Comparison of ENCODE assay signal across 30 mouse cellular contexts in genomic region chr15:6410161-6410560, GRCm38 (mm10). TPM values are rescaled to one million over a fixed set of nuclear protein-coding genes. Genes with fewer than 3 reads are reported as not detected.
DNase-seq lines count a peak whose midpoint lies in the region; ATAC-seq lines count a peak whose summit lies in the region.
"Had no signal": no experiment of that assay in that cellular context is flagged by ENCODE, and none has a peak within 500 bp of the region (broad histone marks: within the 10 kb centered on the region; RNA-seq: fewer than 3 reads in every experiment).

No protein-coding gene starts in this region.

- WGBS in kidney, embryonic 15.5 days = 68% methylated on average over 3 of the region's 3 CpGs
- WGBS in hindbrain, embryonic 16.5 days = 96% methylated on average over 3 of the region's 3 CpGs
- 89% methylated on average over 3 of the region's 3 CpGs for WGBS in midbrain, embryonic 13.5 days

- H3K4me2 ChIP-seq in kidney, embryonic 15.5 days = no peak overlapping the region
- H3K4me2 ChIP-seq in hindbrain, embryonic 16.5 days (ENCODE audit: low read length) = no peak overlapping the region
- no peak overlapping the region for H3K4me2 ChIP-seq in midbrain, embryonic 13.5 days (replicated peaks)
- H3K4me2 ChIP-seq: forebrain, embryonic 13.5 days; heart, embryonic 11.5 days; hindbrain, embryonic 13.5 days had no signal

- DNase-seq in kidney, adult 18-20 months = peak; percentile 42
- no peak for DNase-seq in kidney, postnatal 4 days
- peak; percentile 61 for DNase-seq in kidney, adult 9 months
- DNase-seq in kidney, postnatal 25 days = peak; percentile 47 to 66
- DNase-seq: adrenal gland, adult 2 months; adrenal gland, postnatal 14 days; cerebellum, adult 11-12 months; cerebellum, adult 8-10 months; cerebellum, postnatal 10 days; cerebellum, postnatal 36 days; gastrocnemius, postnatal 10 days; gastrocnemius, postnatal 36 days had no signal

- no peak overlapping the region for H3K27ac ChIP-seq in kidney, embryonic 15.5 days
- no peak overlapping the region for H3K27ac ChIP-seq in hindbrain, embryonic 16.5 days (ENCODE audit: low read depth, low read length)
- H3K27ac ChIP-seq in midbrain, embryonic 13.5 days = no peak overlapping the region
- H3K27ac ChIP-seq: forebrain, embryonic 10.5 days; forebrain, embryonic 13.5 days; hindbrain, embryonic 10.5 days; hindbrain, embryonic 13.5 days; hindbrain, postnatal 0 days had no signal

- H3K27me3 ChIP-seq in kidney, embryonic 15.5 days = no peaks in the 10 kb centered on the region
- H3K27me3 ChIP-seq in hindbrain, embryonic 16.5 days (replicated peaks; ENCODE audit: control insufficient read depth, insufficient read depth, low read length) = no peaks in the 10 kb centered on the region
- no peaks in the 10 kb centered on the region for H3K27me3 ChIP-seq in midbrain, embryonic 13.5 days
- H3K27me3 ChIP-seq: forebrain, embryonic 13.5 days; hindbrain, embryonic 13.5 days had no signal

- no peak for ATAC-seq in kidney, embryonic 15.5 days (replicated peaks; ENCODE audit: low FRiP score)
- no peak for ATAC-seq in hindbrain, embryonic 16.5 days
- ATAC-seq in midbrain, embryonic 13.5 days = no peak
- ATAC-seq: CD4-positive, CD25-positive, alpha-beta regulatory T cell, adult 4 months; forebrain, embryonic 13.5 days; forebrain, embryonic 16.5 days; hindbrain, postnatal 0 days had no signal

- H3K9me3 ChIP-seq in kidney, embryonic 15.5 days (replicated peaks) = no peaks in the 10 kb centered on the region
- H3K9me3 ChIP-seq in hindbrain, embryonic 16.5 days (ENCODE audit: control insufficient read depth, low read length) = no peaks in the 10 kb centered on the region
- H3K9me3 ChIP-seq in midbrain, embryonic 13.5 days = no peaks in the 10 kb centered on the region
- H3K9me3 ChIP-seq: forebrain, embryonic 10.5 days; forebrain, embryonic 13.5 days; hindbrain, embryonic 10.5 days; hindbrain, embryonic 13.5 days had no signal

- H3K36me3 ChIP-seq in kidney, embryonic 15.5 days = no peaks in the 10 kb centered on the region
- no peaks in the 10 kb centered on the region for H3K36me3 ChIP-seq in hindbrain, embryonic 16.5 days (ENCODE audit: control insufficient read depth, insufficient read depth, low read length)
- no peaks in the 10 kb centered on the region for H3K36me3 ChIP-seq in midbrain, embryonic 13.5 days
- H3K36me3 ChIP-seq: forebrain, embryonic 10.5 days; hindbrain, embryonic 10.5 days; hindbrain, embryonic 13.5 days had no signal

- 0 out of 2 replicates have a peak, but pooled peaks cover 6% of the 10 kb centered on the region for H3K4me1 ChIP-seq in kidney, embryonic 15.5 days
- H3K4me1 ChIP-seq in hindbrain, embryonic 16.5 days (ENCODE audit: control insufficient read depth, insufficient read depth, low read depth, low read length) = no peaks in the 10 kb centered on the region
- H3K4me1 ChIP-seq in midbrain, embryonic 13.5 days (replicated peaks) = no peaks in the 10 kb centered on the region
- H3K4me1 ChIP-seq: forebrain, embryonic 10.5 days; forebrain, embryonic 13.5 days; hindbrain, embryonic 10.5 days; hindbrain, embryonic 13.5 days had no signal

- H3K9ac ChIP-seq in kidney, embryonic 15.5 days = no peak overlapping the region
- H3K9ac ChIP-seq in hindbrain, embryonic 16.5 days (ENCODE audit: low read depth, low read length) = no peak overlapping the region
- no peak overlapping the region for H3K9ac ChIP-seq in midbrain, embryonic 13.5 days (replicated peaks)
- H3K9ac ChIP-seq: forebrain, embryonic 13.5 days; hindbrain, embryonic 13.5 days had no signal

- H3K4me3 ChIP-seq in kidney, embryonic 15.5 days (replicated peaks) = no peak overlapping the region
- no peak overlapping the region for H3K4me3 ChIP-seq in hindbrain, embryonic 16.5 days (ENCODE audit: low read length)
- H3K4me3 ChIP-seq in midbrain, embryonic 13.5 days (replicated peaks) = no peak overlapping the region
- H3K4me3 ChIP-seq: forebrain, embryonic 10.5 days; forebrain, embryonic 13.5 days; hindbrain, embryonic 10.5 days; hindbrain, embryonic 13.5 days had no signal

RNA-seq across cellular contexts. Expression of gene C9, which starts 35.0 kb away (rescaled TPM):
- polyA plus RNA-seq in kidney, embryonic 15.5 days (2015; fragmentation: Nextera tagmentation; extraction: Ambion mirVana) = 0.08 and 0.13 TPM in 2 replicates
- not detected in 2 replicates for polyA plus RNA-seq in hindbrain, embryonic 16.5 days (2015; fragmentation: Nextera tagmentation; extraction: Ambion mirVana)
- polyA plus RNA-seq in midbrain, embryonic 13.5 days (2015; fragmentation: Nextera tagmentation; extraction: Ambion mirVana) = not detected in 2 replicates
- polyA plus RNA-seq: adrenal gland, adult 2 months; brain, embryonic 14.5 days; C2C12; CD4-positive, CD25-positive, alpha-beta regulatory T cell, adult 4 months; cortical plate, adult 2 months; embryonic facial prominence, embryonic 11.5 days; embryonic facial prominence, embryonic 14.5 days; forebrain, embryonic 10.5 days; forebrain, embryonic 13.5 days; forebrain, embryonic 16.5 days; heart, embryonic 11.5 days; heart, embryonic 14.5 days; heart, postnatal 0 days; hindbrain, embryonic 10.5 days; hindbrain, embryonic 13.5 days; hindbrain, postnatal 0 days had no signal

Comparison
In these comparisons a context has a peak if more than half of its experiments do, and no peak if none do; other contexts are left out.
1. DNase-seq: peak in kidney, adult 18-20 months (single experiment), kidney, adult 9 months (single experiment) and kidney, postnatal 25 days (2 of 2); none in kidney, postnatal 4 days (0 of 2).